Mouse (Mus musculus): ENCODE measurements around the gene Tmem44.

Tmem44 gene

GRCm38 (mm10) chr16:30518635-30519034 lies 32.0 kb downstream of the Tmem44 start:
- DNase-seq (ENCODE audit: low read depth, low spot score): no peak

DNA sequence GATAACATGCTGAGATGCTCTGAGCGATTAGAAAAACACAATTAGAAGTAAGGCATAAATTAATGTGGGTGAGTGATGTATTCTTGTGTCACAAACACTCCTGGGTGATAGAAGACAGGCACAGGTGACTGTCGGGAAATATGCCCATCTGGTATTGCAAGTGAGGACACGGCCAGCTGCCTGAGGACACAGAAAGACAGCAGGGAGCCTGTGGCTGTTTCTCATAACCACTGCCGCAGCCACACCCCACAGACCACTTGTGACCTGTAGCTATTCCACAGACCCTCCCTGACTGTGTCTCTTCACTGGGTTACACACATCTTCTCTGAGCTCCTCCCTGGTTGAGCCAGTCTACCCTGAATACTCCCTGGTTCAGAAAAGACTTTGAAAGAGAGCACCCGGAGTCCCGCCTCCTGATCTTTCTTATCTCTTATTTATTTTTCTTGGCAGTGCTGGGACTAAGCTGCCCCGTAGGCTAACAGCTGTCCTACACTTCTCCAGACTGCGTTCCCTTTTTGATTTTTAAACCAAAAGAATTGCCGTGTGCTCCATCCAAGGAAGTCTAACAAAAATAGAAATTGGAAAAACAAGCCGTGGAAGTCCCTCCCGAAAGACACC lies 32.9 kb downstream of the Tmem44 start:
- no peak for DNase-seq (ENCODE audit: low read depth, low spot score)

GRCm38 (mm10) chr16:30516993-30517392 lies 33.6 kb downstream of the Tmem44 start:
- DNase-seq (ENCODE audit: low read depth, low spot score): no peak

- DNase-seq (ENCODE audit: low read depth, low spot score): no peak
Measured at GRCm38 (mm10) chr16:30515418-30515817, 35.2 kb downstream of the Tmem44 start.

- no peak for DNase-seq (ENCODE audit: low read depth, low spot score)
Measured at GRCm38 (mm10) chr16:30513050-30514024, 37.3 kb downstream of the Tmem44 start.

DNA sequence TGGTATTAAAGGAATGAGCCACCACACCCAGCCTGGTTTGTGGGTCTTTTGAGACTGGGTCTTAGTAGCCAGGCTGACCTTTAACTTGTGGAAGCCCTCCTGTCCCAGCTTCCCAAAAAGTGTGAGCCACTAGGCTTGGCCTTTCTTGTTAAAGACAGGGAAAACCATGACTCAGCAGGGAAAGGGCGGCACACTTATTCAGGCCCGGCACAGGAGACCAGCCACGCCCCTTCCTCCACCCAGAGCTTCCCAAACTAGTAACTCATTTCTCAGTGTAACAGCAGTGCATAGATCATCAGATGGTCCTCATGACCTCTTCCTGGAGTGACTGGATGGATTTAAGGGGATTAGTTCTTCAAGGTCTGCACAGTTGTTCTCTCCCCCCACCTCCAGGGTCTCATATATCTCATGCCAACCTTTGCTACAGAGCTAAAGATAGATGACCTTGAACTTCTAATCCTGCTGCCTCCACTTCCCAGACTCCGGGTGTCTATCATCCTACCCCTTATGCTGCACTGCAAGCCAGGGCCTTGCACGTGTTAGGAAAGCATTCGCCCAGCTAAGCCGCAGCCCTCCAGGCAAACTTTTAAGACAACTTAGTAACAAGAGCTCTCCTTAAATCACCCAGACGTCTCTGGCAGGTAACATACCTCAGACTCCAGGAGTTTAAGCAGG lies 38.1 kb downstream of the Tmem44 start:
- DNase-seq (ENCODE audit: low read depth, low spot score): no peak

GRCm38 (mm10) chr16:30511563-30512340 lies 38.9 kb downstream of the Tmem44 start:
- no peak for DNase-seq (ENCODE audit: low read depth, low spot score)

DNA sequence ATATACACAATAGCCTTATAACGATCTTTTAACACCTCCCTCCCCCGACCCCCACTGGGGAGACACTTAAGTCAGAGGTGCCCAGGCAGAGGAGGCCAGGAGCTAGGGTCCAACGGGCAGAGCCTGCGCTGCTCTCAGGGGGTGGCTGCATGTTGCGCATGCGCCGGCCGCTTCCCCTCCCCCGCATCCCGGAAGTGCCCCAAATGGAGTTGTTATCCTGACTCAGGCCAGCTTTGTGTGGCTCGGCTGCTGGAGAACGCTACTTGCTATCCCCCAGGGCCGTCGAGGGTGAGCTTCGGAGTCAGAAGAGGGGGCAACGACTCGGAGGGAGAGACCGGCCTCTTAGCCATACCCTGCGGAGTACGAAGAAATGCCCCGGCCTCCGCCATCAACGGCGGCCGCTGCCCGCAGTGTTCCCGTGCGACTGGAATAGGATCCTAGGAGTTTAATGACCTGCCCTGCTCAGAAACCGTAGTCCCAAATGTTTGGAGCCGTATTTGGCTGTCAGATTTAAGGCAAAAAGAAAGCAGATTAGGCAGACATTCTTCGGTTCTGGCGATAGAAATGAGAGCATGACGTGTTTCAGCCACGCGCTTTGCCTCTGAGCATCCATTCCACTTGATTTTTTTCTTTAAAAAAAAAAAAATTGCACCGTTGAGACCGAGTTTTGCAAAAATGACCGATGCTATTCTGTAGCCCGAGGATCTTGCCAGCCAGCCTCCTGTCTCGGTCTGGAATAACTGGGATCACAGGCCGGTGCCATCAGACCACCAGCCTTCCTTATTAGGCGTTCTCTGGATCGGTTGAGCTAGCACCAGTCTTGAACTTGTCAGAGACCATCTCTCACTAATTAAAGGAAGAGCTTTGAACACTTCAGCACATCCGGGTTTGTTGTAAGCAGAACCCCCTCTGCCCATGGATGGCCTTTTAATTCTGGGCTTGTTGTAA lies 39.9 kb downstream of the Tmem44 start:
- DNase-seq (ENCODE audit: low read depth, low spot score): peak; percentile 75

DNA sequence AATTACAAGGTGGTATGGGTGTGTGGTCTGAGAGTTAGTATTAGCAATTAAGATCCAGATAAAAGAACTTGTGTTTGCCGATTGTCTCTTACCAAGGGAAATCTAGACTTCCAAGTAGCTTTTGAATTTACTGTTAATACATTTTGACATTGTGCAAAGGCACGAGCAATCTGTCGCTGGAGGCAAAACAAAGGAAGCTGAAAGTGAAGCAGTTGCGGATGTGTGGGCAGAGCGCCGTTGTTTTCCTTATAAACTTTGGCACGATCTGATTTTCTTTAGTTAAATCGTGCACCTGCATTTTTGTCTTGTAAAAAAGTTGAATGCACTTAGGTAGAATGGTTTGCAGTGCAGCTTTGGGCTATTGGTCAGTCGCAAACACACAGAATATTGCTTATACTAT lies 40.6 kb downstream of the Tmem44 start:
- DNase-seq (ENCODE audit: low read depth, low spot score): no peak

DNA sequence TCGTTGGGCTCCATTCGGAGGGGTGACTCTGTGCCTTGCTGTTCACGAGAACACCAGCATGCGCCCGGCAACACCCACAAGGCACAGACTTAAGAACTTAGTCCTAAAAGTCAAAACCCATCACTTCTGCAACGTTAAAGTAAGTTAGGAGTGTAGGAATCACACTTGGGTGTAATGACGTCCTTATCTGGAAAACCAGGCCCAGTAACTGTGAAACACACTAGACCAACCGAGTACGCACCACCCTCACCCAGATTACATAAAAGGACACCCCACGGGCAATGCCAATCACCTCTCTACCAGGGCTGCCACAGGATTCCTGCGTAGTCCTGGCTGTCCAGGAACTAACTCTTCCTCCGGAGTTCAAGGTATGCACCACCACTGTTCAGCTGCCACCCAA lies 41.3 kb downstream of the Tmem44 start:
- no peak for DNase-seq (ENCODE audit: low read depth, low spot score)

- no peak for DNase-seq (ENCODE audit: low read depth, low spot score)
Measured at GRCm38 (mm10) chr16:30508738-30509137, 41.9 kb downstream of the Tmem44 start.

GRCm38 (mm10) chr16:30507120-30507519 lies 43.5 kb downstream of the Tmem44 start:
- no peak for DNase-seq (ENCODE audit: low read depth, low spot score)

- DNase-seq (ENCODE audit: low read depth, low spot score): no peak
Measured at GRCm38 (mm10) chr16:30505311-30506031, 45.2 kb downstream of the Tmem44 start.

DNA sequence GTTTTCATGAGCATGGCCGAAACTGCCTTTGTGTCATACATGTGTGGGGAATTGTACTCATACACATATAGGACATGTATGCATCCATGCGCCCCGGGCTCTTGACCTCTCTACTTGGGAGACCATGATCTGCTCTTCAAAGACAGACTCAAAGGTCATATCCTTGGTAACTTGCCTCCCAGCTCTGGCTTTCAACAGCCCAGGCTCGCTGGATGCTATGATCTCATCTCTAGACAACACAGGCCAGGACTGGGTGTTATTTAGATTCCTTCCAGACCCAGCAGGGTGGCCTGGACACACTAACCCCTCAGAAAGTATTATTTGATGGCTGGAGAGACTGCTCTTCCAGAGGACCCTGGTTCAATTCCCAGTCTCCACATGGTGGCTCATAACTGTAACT lies 45.8 kb downstream of the Tmem44 start:
- no peak for DNase-seq (ENCODE audit: low read depth, low spot score)

DNA sequence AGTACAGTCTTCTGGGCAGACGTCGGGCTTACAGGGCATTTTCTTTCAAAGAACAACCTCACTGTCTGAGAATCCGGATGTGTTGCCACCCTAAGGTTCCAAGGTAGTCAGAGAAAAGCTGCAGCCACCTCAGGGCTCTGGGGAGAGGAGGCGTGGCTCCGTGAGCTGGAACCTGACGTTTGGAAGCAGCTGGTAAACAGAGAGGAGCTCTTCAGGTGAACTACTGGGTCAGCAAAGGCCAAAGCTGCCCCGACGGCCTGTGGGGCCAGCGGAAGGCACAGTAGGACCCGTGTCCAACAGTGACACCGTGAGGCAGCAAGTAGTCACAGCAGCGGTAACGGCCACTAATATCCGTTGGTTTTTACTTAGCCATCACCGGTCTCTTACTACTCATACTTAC lies 46.7 kb downstream of the Tmem44 start:
- DNase-seq (ENCODE audit: low read depth, low spot score): no peak

DNA sequence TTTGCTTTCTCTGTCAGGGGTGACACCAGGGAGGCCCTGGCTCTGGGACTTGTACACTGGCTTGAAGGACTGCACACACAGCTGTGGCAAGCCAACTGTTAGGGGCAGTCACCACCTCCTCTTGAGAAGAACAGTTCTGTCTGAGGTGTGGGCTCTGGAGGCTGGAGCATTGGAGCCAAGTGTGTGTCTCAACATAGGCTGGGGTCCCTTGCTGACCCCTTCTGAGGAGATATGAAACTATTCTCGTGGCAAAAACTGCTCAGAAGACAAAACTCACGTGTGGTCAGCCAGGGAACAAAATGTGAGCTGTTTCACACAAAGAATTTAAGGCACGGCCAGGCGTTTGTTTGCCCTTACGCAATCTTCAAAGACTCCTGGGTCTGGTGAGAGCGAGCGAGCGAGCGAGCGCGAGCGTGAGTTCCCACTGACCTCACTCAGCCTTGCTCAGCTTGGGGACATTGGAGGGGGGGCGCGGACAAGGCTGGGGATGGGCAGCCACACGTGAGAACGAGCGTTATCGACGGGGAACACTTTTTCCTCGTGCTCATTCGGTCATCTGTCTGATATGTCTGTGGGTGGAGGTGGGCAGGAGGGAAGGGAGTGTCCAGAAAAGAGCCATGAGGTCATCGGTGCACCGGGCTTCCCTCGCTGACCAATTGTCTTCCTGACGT lies 48.3 kb downstream of the Tmem44 start:
- DNase-seq (ENCODE audit: low read depth, low spot score): no peak

GRCm38 (mm10) chr16:30501621-30502020 lies 49.0 kb downstream of the Tmem44 start:
- DNase-seq (ENCODE audit: low read depth, low spot score): no peak

DNA sequence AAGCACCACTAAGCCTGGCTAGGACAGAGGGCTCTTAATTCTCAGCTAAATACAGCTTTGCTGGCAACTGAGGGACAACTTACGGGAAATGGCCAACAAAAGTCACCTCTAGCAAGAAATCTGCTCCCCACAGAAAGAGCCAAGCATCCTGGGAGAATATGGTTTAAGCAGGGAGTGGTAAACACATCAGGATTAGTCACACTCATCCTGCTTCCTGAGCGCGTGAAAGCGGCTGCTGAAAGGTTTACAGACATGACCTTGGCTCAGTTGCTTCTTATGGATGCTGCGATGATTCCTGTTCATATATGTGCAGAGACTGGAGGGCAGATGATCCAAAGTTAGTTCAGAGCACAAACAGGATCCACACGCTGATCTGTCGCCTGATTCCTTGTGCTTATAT lies 50.4 kb downstream of the Tmem44 start:
- DNase-seq (ENCODE audit: low read depth, low spot score): no peak

DNA sequence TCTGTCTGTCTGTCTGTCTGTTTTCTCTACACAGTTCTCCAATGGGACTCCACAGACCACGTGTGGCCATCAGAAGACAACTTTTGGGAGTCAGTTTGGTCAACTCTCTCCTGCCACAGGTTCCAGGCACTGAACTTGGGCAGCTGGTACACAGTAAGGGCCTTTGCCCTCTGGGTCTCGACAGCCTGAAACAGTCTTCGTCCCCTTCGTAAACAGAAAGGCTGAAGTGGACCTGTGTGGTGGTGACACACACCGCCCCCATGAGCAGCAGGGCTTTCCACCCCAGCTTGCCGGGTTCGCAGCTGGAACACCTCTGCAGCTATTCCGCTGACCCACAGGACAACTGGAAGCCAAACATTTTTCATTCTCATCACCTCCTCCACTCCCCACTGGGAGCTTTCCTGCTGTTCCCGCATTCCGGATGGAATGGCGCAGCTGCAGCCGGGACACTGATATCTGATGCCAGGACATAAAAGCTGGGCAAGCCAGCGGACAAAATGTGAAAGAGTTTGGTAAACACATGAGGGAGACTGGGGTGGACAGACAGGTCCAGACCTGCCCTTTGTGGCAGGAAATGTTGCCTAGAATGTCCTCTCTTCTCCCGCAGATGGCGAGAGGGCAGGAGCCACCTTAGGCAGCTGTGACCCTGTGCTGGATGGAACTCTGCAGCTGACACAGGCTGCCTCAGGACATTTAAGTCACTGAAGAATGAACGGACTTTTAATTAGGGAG lies 51.4 kb downstream of the Tmem44 start:
- DNase-seq (ENCODE audit: low read depth, low spot score): no peak
